Mouse (Mus musculus): Measurements from ENCODE around the gene Dnm1l. TPM values are rescaled to one million over a fixed set of nuclear protein-coding genes. Genes with fewer than 3 reads are reported as not detected.

The Dnm1l gene
- polyA plus RNA-seq, 1 experiment from 2014 or later: 28.6 TPM

- no peak for TF ChIP-seq EP300 (IDR thresholded peaks at IDR 0.05)
- no peak for TF ChIP-seq CTCF (IDR thresholded peaks at IDR 0.05)
- no peak for ATAC-seq
Observed at GRCm38 (mm10) chr16:16311319-16311718, 47.4 kb downstream of the Dnm1l start.

GRCm38 (mm10) chr16:16303888-16304287 is 54.9 kb downstream of the Dnm1l start:
- TF ChIP-seq EP300 (IDR thresholded peaks at IDR 0.05) (no peak), CTCF (IDR thresholded peaks at IDR 0.05) (peak; percentile 31; the same call in 1 of the 2 replicates)
- Histone ChIP-seq H3K36me3 (ENCODE audit: insufficient read depth, low read length) (no peaks in the 10 kb centered on the region; the same call in 1 of the 2 replicates), H3K9ac (replicated peaks; ENCODE audit: low read depth) (peak overlapping the region; percentile 70; the same call in 1 of the 2 replicates), H3K4me1 (ENCODE audit: insufficient read depth, low read depth, low read length) (peaks cover 3% of the 10 kb centered on the region; the same call in 1 of the 2 replicates), H3K4me2 (replicated peaks; ENCODE audit: low read depth, low read length) (peak overlapping the region; percentile 97), H3K27me3 (replicated peaks; ENCODE audit: insufficient read depth, low read length) (no peaks in the 10 kb centered on the region), H3K9me3 (ENCODE audit: low read length) (no peaks in the 10 kb centered on the region), H3K27ac (ENCODE audit: low read length) (peak overlapping the region; percentile 96), H3K4me3 (ENCODE audit: low read depth, low read length) (peak overlapping the region; percentile 82)
- ATAC-seq (no peak), DNase-seq (ENCODE audit: low spot score) (peak; percentile 40)
- 16% methylated on average over 7 of the region's 7 CpGs for WGBS

More at GRCm38 (mm10) chr16:16311319-16311718, 47.4 kb downstream of the Dnm1l start:
- H3K9me3 ChIP-seq (ENCODE audit: low read length): no peaks in the 10 kb centered on the region
- H3K27me3 ChIP-seq (replicated peaks; ENCODE audit: insufficient read depth, low read length): no peaks in the 10 kb centered on the region
- 85% methylated on average over 5 of the region's 5 CpGs for WGBS
- H3K27ac ChIP-seq (ENCODE audit: low read length): no peak overlapping the region
- no peak overlapping the region for H3K4me3 ChIP-seq (ENCODE audit: low read depth, low read length)
- H3K36me3 ChIP-seq (ENCODE audit: insufficient read depth, low read length): peaks cover 19% of the 10 kb centered on the region; the same call in 1 of the 2 replicates
- no peak for DNase-seq (ENCODE audit: low spot score)
- no peak overlapping the region for H3K4me2 ChIP-seq (replicated peaks; ENCODE audit: low read depth, low read length)
- H3K4me1 ChIP-seq (ENCODE audit: insufficient read depth, low read depth, low read length): no peaks in the 10 kb centered on the region
- no peak overlapping the region for H3K9ac ChIP-seq (replicated peaks; ENCODE audit: low read depth)

DNA sequence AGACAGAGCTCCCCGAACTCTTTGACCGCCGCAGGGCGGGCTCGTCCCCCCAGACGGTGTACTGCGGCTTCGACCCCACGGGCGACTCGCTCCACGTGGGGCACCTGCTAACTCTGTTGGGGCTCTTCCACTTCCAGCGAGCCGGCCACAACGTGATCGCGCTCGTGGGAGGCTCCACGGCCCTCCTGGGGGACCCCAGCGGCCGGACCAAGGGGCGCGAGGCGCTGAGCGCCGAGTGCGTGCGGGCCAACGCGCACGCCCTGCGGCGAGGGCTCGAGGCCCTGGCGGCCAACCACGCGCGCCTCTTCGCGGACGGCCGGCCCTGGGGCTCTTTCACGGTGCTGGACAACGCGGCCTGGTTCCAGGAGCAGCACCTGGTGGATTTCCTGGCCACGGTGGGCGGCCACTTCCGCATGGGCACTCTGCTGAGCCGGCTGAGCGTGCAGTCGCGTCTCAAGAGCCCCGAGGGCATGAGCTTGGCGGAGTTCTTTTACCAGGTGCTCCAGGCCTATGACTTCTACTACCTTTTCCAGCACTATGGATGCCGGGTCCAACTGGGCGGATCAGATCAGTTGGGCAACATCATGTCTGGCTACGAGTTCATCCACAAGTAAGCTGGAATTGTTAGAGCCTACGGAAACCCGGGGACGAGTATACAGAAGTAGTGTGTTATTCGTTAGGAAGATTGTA is 55.5 kb downstream of the Dnm1l start:
- ATAC-seq: peak; percentile 40
- Histone ChIP-seq H3K9ac (replicated peaks; ENCODE audit: low read depth) (peak overlapping the region; percentile 70), H3K36me3 (ENCODE audit: insufficient read depth, low read length) (no peaks in the 10 kb centered on the region; the same call in 1 of the 2 replicates), H3K4me3 (ENCODE audit: low read depth, low read length) (peak overlapping the region; percentile 82), H3K4me2 (replicated peaks; ENCODE audit: low read depth, low read length) (peak overlapping the region; percentile 97), H3K9me3 (ENCODE audit: low read length) (no peaks in the 10 kb centered on the region), H3K27me3 (replicated peaks; ENCODE audit: insufficient read depth, low read length) (no peaks in the 10 kb centered on the region), H3K27ac (ENCODE audit: low read length) (peak overlapping the region; percentile 96), H3K4me1 (ENCODE audit: insufficient read depth, low read depth, low read length) (peaks cover 3% of the 10 kb centered on the region; the same call in 1 of the 2 replicates)
- WGBS: 2% methylated on average over 49 of the region's 61 CpGs
- TF ChIP-seq CTCF (IDR thresholded peaks at IDR 0.05) (no peak), EP300 (IDR thresholded peaks at IDR 0.05) (no peak)
- DNase-seq (ENCODE audit: low spot score): peak; percentile 56

DNA sequence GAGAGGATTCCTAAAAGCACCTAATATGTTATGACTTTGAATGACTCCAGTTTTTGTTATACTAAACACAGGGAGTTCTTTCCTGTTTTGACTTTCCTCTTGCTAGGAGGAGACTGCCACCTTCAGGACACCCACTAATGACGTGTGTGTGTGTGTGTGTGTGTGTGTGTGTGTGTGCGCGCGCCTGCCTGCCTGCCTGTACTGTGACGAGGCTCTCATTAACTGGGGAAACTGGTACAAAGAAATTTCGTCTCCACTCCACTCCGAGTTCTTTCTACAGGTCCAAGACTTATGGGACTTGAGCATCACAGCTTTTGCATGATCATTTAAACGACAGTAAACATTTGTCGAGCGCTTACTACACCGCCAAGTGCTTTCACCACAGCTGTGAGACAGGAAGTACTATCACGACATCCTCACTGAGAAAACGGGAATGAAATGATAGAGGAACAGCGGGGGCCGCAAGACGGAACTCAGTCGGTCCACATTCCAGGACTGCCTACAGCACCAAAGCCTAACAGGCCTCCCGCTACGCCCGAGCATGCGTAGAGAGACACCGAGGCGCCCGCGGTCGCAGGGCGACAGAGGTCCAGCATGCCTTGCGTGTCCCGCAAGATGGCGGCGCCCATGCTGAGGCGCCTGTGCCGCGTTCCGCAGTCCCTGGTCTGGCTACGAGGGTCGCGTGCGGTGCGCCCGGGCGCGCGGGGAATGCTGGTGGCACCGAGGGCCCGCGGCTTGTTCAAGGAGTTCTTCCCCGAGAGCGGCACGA is 56.2 kb downstream of the Dnm1l start, which contains the start of gene Yars2:
TSS of gene Yars2 (plus strand) at position 597 of the 769 bp plus-strand sequence.
- H3K9me3 ChIP-seq (ENCODE audit: low read length): no peaks in the 10 kb centered on the region
- WGBS: 1% methylated on average over 50 of the region's 50 CpGs
- no peaks in the 10 kb centered on the region; the same call in 1 of the 2 replicates for H3K36me3 ChIP-seq (ENCODE audit: insufficient read depth, low read length)
- no peaks in the 10 kb centered on the region for H3K27me3 ChIP-seq (replicated peaks; ENCODE audit: insufficient read depth, low read length)
- H3K4me3 ChIP-seq (ENCODE audit: low read depth, low read length): peak within 1 kb of the TSS; percentile 82
- peak within 1 kb of the TSS; percentile 96 for H3K27ac ChIP-seq (ENCODE audit: low read length)
- peak within 1 kb of the TSS; percentile 97 for H3K4me2 ChIP-seq (replicated peaks; ENCODE audit: low read depth, low read length)
- peaks cover 3% of the 10 kb centered on the region; the same call in 1 of the 2 replicates for H3K4me1 ChIP-seq (ENCODE audit: insufficient read depth, low read depth, low read length)
- DNase-seq (ENCODE audit: low spot score) (peak; percentile 95), ATAC-seq (peak; percentile 99)
- TF ChIP-seq EP300 (IDR thresholded peaks at IDR 0.05): no peak
- peak; percentile 90 for TF ChIP-seq CTCF (IDR thresholded peaks at IDR 0.05)
- H3K9ac ChIP-seq (replicated peaks; ENCODE audit: low read depth): peak within 1 kb of the TSS; percentile 70

- no peaks in the 10 kb centered on the region for H3K9me3 ChIP-seq (ENCODE audit: low read length)
- H3K36me3 ChIP-seq (ENCODE audit: insufficient read depth, low read length): no peaks in the 10 kb centered on the region
- ATAC-seq (no peak), DNase-seq (ENCODE audit: low spot score) (no peak)
- H3K4me2 ChIP-seq (replicated peaks; ENCODE audit: low read depth, low read length): no peak overlapping the region
- no peak for TF ChIP-seq CTCF (IDR thresholded peaks at IDR 0.05)
- no peak for TF ChIP-seq EP300 (IDR thresholded peaks at IDR 0.05)
- H3K27me3 ChIP-seq (replicated peaks; ENCODE audit: insufficient read depth, low read length): no peaks in the 10 kb centered on the region
- H3K4me3 ChIP-seq (ENCODE audit: low read depth, low read length): no peak overlapping the region
- H3K9ac ChIP-seq (replicated peaks; ENCODE audit: low read depth): no peak overlapping the region
- H3K4me1 ChIP-seq (ENCODE audit: insufficient read depth, low read depth, low read length): no peaks in the 10 kb centered on the region
- no peak overlapping the region for H3K27ac ChIP-seq (ENCODE audit: low read length)
- WGBS: 85% methylated on average over 6 of the region's 6 CpGs
Observed at GRCm38 (mm10) chr16:16273752-16274151, 85.0 kb downstream of the Dnm1l start.

GRCm38 (mm10) chr16:16272978-16273377 is 85.8 kb downstream of the Dnm1l start:
- H3K4me3 ChIP-seq (ENCODE audit: low read depth, low read length): no peak overlapping the region
- WGBS: 66% methylated on average over 3 of the region's 3 CpGs
- no peak for TF ChIP-seq EP300 (IDR thresholded peaks at IDR 0.05)
- TF ChIP-seq CTCF (IDR thresholded peaks at IDR 0.05): no peak
- H3K4me1 ChIP-seq (ENCODE audit: insufficient read depth, low read depth, low read length): no peaks in the 10 kb centered on the region
- no peak overlapping the region for H3K27ac ChIP-seq (ENCODE audit: low read length)
- H3K27me3 ChIP-seq (replicated peaks; ENCODE audit: insufficient read depth, low read length): no peaks in the 10 kb centered on the region
- H3K9ac ChIP-seq (replicated peaks; ENCODE audit: low read depth): no peak overlapping the region
- no peaks in the 10 kb centered on the region for H3K9me3 ChIP-seq (ENCODE audit: low read length)
- ATAC-seq (no peak), DNase-seq (ENCODE audit: low spot score) (no peak)
- H3K36me3 ChIP-seq (ENCODE audit: insufficient read depth, low read length): no peaks in the 10 kb centered on the region
- H3K4me2 ChIP-seq (replicated peaks; ENCODE audit: low read depth, low read length): no peak overlapping the region
